ENCODE assay signal across 10 mouse cellular contexts in genomic region chr11:84009001-84009400, GRCm38 (mm10). TPM values are rescaled to one million over a fixed set of nuclear protein-coding genes. Genes with fewer than 3 reads are reported as not detected.
DNase-seq lines count a peak whose midpoint lies in the region; ATAC-seq lines count a peak whose summit lies in the region.
"Had no signal": no experiment of that assay in that cellular context is flagged by ENCODE, and none has a peak within 500 bp of the region (broad histone marks: within the 10 kb centered on the region; RNA-seq: fewer than 3 reads in every experiment).

No protein-coding gene starts in this region.

- no peak for ATAC-seq in granulocyte monocyte progenitor cell, adult 5-6 weeks (replicated peaks; ENCODE audit: poor library complexity, severe bottlenecking)

- peak; percentile 46 to 49 for DNase-seq in cerebellum, postnatal 10 days
- no peak for DNase-seq in cerebellum, adult 9-10 months
- peak; percentile 18 for DNase-seq in left cerebral cortex, postnatal 4 days
- no peak for DNase-seq in left cerebral cortex, postnatal 25 days (ENCODE audit: low spot score in 2 of 2)
- DNase-seq in A20 (ENCODE audit: low read depth, low spot score): peak; percentile 22
- DNase-seq in R1 (ENCODE audit: low read depth, low spot score): peak; percentile 39
- DNase-seq in spleen, postnatal 36 days (ENCODE audit: low spot score in 2 of 2): no peak
- DNase-seq: heart, adult 11 months; kidney, adult 18-20 months had no signal

- intact Hi-C loops in left cerebral cortex, postnatal 4 days (cut with DNase I): no loop called here
- intact Hi-C loops in left cerebral cortex, postnatal 25 days (cut with DNase I): no loop called here

RNA-seq across cellular contexts. Expression of gene Synrg, which starts 44.8 kb away (rescaled TPM):
- total RNA-seq in left cerebral cortex, postnatal 4 days (2021): 10 to 100 TPM; 58.9 to 63.6 TPM
- 10 to 100 TPM; 53.1 to 58.3 TPM for total RNA-seq in left cerebral cortex, postnatal 25 days (2021)
- 18.6 and 23.2 TPM in 2 replicates for total RNA-seq in granulocyte monocyte progenitor cell, adult 5-6 weeks (2014; fragmentation: Nextera tagmentation)
- total RNA-seq in granulocyte monocyte progenitor cell, adult 5-6 weeks (2017): 12.0 and 13.7 TPM in 2 replicates

Comparison
In these comparisons a context has a peak if more than half of its experiments do, and no peak if none do; other contexts are left out.
1. DNase-seq: peak in cerebellum, postnatal 10 days (2 of 2), left cerebral cortex, postnatal 4 days (single experiment), A20 (single experiment) and R1 (single experiment); none in cerebellum, adult 9-10 months (single experiment), left cerebral cortex, postnatal 25 days (0 of 2) and spleen, postnatal 36 days (0 of 2).